Mouse (Mus musculus): ENCODE data around the gene C7. TPM values are rescaled to one million over a fixed set of nuclear protein-coding genes. Genes with fewer than 3 reads are reported as not detected.

The C7 gene
- polyA plus RNA-seq, 1 experiment from 2014 or later, result 0.07 TPM

Other genes starting within 250 kb of the C7 start
- not detected in 2 replicates for gene Mroh2b, start 165.0 kb downstream of the C7 start, polyA plus RNA-seq (2015; fragmentation: Nextera tagmentation; extraction: Ambion mirVana)
- gene Card6, start 44.8 kb upstream of the C7 start, polyA plus RNA-seq (2015; fragmentation: Nextera tagmentation; extraction: Ambion mirVana), result 2.0 and 2.4 TPM in 2 replicates
- gene Rpl37, start 52.9 kb upstream of the C7 start, polyA plus RNA-seq (2015; fragmentation: Nextera tagmentation; extraction: Ambion mirVana), result 363 and 370 TPM in 2 replicates
- 16.4 and 16.5 TPM in 2 replicates for gene Prkaa1, start 80.1 kb upstream of the C7 start, polyA plus RNA-seq (2015; fragmentation: Nextera tagmentation; extraction: Ambion mirVana)
- 29.3 and 31.6 TPM in 2 replicates for gene Ttc33, start 121.8 kb upstream of the C7 start, polyA plus RNA-seq (2015; fragmentation: Nextera tagmentation; extraction: Ambion mirVana)
- gene Ptger4, start 180.4 kb upstream of the C7 start, polyA plus RNA-seq (2015; fragmentation: Nextera tagmentation; extraction: Ambion mirVana), result 2.4 and 2.5 TPM in 2 replicates

Measured in heart, embryonic 13.5 days (tissue).